Mouse (Mus musculus) cerebellum, adult 9-11 months (tissue): ENCODE measurements at regions not wholly inside any gene's neighbourhood (a gene's known extent, or its start where the extent isn't known, plus 50 kb on each side); places are given as distances from the start of the nearest gene placed in this dataset.
A peak's percentile ranks its signal among the peaks of the same experiment; 100 is the strongest.

Experiments used
- DNase-seq: peaks from one replicate; pipeline ENCODE4 v3.0.0; 2022

DNA sequence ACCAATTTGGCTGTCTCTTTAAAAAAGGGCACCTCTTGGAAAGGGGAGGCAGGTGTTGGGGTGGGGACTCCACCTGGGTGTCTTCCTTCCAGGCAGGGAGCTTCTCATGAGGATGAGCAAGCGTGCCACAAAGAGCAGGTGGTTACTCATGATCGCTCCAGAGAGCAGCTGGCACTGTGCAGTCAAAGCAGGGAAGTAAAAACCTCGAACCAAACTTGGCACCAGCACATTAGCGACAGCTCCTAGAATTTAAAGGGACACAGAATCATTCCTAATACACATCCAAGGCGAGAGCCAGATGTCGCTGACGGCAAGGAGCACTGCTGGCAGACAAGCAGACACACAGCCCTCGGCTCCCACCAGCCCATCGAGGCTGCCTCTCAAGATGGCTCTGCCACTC, 70.4 kb downstream of the Irx5 start:
- DNase-seq = peak; percentile 87

DNA sequence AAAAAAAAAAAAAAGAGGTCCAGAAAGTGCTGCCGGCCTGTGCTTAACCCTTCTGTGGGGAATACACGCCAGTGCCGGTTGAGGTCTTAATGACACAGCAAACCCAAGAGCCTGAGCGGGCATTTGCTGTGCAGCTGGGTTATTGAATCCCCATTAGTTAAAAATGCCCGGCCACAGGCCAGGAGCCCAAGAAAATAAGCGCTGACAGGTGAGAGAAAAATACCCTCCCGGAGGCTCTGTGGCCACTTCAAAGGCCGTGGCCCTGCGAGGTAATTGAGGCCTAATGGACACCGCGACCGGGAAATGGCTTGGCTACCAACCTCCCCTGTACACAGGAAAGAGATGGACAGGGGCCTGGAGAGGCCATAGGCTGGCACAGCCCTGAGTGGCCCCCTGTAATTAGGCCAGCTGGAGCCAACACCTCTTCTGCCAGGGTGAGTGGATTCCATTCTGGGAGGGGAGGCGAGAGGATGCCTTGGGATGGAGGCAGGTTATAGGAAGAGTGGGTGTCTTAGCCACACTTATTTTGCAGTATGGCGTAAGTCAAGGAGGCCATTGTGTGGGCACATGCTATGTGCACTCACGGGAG, 79.7 kb downstream of the Irx5 start:
- DNase-seq = no peak

DNA sequence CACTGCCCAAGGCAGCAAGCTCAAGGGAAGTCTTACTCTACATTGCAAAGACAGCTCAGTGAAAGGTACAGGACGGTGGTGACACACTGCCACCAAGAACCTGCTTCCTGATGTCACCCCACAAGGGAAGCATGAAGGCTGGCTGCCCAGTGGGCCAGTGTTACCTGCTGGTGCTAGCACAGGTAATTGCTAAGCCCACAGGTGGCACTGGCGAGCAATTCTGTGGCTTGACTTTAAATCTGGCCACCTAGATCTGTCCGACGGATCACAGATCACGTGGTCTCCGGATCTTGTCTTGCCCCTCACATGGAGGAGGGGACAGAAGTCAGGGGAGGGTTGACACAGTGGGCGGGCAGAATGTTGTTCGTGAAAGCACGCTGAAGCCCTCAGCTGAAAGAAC, 80.9 kb downstream of the Irx5 start:
- DNase-seq = no peak

DNA sequence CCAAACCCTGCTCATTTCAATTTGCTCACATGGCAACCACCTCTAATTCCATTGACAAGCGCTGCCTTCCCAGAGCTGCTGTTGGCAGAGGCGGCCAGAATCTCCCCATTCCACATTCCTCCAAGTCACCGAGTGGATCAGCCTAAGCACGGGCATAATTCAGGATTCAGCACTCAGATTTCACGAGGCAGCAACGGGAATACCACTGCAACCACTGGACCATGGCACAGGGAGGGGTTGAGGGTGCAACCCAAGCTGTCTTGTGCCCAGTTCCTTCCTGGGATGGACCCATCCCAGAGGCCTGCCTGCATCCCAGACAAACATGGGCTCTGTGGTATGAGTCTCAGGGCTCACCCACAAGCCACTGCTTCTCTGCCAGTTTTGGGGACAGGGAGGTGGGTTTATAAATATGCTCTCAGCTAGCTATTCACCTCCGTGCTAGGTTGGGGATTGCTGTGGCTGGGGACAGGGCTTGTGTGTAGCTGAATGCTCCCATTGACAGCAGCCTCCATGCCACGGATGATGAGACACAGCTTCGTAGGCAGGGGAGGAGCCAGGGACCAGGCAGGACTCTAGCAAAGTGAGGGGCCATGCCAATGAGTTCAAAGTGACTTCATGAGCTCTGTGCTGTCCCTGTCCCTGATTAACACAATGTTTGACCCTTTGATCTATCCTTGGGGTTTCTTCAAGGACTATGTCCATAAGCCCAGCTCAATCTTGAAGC, 82.5 kb downstream of the Irx5 start:
- no peak for DNase-seq

DNA sequence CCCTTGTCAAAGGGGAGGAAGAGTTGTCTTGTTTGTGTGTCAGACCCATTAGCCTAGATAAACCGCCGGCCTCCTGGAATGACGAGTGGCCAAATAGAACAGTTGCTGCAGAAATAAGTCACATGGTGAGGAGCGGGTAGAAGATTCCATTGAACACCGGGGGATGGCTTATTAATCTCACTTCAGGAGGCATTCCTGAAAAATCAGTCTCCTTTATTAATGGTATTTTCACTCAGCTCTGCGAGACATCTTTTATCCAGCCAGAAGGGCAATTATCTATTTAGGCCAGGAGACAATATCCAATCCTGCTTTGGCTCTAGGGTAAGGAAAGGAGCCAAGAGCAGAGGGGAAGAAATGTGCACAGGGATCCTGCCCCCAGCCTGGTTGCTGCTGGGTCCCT, 84.7 kb downstream of the Irx5 start:
- no peak for DNase-seq

- no peak for DNase-seq
These were observed 101.9 kb downstream of the Irx5 start for GRCm38 (mm10) chr8:92459291-92459690.

DNA sequence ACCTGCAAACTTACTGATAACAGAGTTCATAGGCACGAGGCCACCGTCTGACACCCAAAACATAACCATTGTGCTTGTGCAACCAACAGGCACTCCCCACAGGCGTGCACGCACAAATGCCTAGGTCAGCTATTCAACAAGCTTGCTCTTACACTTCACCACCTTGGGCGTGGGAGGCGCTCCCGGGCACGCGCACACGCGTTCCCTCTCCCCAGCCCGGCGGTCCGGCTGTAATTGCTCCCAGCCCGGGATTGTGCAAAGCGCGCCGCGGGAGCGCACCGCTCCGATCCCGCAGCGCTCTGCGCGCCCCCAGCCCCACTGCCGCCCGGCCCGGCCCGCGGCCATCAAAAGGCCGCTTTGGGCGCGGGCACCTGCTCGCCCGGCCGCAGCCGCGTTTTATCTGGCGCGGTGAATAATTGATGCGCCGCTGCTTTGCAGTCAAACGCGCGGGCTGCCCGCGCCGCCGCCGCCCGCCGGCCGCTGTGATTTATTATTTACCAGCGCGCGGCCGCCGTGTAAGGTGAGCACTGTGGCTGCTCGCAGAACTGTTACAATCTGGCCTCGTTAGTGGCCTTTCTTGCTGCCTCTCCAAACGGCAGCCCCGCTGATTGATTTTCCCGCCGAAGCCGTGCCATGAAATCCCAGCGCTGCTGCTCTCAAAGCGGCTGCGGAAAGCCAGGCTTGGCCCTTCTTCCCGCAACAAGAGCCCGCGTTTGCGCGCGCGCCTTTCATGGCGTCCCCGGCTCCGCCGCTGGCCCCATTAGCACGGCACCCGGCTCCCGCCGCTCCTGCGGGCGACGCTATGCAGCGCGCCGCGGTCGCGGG, 102.9 kb downstream of the Irx5 start:
- DNase-seq = no peak

DNA sequence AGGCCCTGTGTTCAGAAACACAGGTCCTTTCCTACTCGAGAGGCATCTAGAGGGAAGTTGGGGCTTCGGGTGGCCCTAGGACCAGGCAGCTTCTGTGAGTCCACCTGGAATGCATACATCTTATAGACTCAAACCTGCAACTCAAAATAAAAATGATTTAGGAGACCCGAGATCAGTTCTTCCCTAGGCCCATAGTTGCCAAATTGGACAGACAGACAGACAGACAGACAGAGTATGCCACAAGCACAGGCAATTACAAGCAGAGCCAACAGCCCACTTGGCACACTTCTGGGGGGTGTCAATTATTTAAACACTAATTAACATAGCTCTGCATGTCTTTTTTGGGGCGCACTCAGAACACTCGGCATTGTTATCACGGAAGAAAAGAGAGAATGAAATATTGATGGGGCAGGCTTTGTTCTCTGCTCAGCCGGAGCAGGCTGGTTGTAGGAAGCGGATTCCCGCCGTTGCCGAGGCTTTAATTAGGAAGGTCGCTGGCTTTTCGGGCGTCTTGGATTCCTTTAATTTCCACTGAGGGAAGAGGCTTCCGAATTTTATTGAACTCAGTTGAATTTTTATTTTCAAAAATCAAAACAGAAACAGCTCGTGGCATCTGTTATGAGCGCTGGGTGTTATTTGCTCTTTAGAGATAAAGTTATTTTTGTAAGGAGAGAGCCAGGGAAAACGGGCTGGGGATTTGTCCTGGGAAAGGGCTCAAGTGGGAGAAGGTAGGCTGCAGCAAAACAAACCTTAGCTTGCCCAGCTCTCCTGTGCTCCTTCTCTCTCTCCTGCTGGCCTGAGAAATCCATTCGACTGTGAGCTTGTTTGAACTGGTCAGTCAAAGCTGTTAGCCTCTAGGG, 111.9 kb downstream of the Irx5 start:
- DNase-seq = no peak

DNA sequence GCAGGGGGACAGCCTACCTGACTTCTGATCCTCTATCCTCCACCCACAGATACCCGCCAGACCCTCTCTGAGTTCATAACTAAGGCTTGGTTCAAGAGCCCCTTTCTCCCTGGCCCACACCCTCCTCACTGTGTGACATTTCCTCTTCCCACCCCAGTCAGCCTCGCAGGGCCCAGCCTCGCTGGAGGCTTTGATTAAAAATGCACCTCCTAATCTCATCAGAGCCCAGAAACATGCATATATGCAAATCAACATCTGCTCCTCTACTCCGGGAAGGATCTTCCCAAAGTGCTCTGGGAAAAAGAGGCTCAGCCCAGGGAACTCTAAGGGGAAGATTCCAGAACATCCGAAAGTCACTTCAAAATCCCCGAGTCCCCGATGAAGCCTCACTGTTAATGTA, 114.8 kb downstream of the Irx5 start:
- DNase-seq = no peak

GRCm38 (mm10) chr8:92472817-92473216, 115.4 kb downstream of the Irx5 start:
- no peak for DNase-seq

DNA sequence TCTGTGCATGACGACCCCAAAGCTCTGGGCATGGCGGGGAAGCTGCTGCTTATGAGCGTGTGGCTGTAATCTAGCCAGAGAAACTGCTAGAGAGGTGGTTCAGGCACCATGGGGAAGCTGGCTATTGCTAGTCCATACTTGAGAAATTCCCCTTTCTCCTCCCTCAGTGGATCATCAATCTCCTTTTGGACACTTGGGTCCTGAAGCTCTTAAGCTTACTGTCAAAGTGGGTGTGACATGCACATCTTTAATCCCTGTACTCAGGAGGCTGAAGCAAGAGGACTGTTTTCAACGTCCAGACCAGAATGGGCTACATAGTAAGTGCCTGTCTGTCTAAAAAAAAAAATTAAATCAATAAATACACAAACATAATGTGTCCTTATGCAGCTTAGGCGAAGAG, 125.0 kb downstream of the Irx5 start:
- no peak for DNase-seq

GRCm38 (mm10) chr8:92483055-92483765, 125.8 kb downstream of the Irx5 start:
- no peak for DNase-seq

DNA sequence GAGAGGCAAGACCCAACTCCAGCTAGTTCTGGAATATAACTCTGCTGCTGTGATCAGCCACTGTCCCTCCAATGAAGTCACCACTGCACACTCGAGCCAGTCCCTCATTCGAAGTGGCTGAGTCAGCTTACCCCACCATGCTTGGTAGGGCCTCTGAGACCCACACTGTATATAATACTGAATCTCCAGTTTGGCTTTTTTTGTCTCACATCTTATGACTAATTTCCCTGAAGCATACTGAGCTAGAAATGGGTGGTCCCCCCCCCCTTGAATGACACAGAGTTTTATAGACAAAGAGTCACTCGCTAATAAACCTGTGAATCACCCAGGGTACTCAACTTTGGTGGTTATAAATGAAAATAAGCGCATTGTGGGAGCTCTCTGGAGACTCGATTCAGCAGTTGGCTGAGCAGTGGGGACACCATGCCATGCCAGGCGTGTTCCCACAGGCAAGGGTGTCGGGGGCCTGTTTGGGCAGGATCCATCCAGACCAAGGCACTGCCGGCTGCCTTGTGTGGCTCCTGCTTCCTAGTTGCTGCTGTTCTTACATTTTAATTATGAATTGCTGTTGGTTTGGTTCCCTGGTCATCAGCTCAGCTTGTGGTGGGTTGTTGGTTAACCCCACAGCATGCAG, 131.2 kb downstream of the Irx5 start:
- no peak for DNase-seq

- DNase-seq = no peak
These were observed 134.1 kb downstream of the Irx5 start for GRCm38 (mm10) chr8:92491533-92491932.

- DNase-seq = no peak
These were observed 136.0 kb downstream of the Irx5 start for GRCm38 (mm10) chr8:92493403-92493802.

DNA sequence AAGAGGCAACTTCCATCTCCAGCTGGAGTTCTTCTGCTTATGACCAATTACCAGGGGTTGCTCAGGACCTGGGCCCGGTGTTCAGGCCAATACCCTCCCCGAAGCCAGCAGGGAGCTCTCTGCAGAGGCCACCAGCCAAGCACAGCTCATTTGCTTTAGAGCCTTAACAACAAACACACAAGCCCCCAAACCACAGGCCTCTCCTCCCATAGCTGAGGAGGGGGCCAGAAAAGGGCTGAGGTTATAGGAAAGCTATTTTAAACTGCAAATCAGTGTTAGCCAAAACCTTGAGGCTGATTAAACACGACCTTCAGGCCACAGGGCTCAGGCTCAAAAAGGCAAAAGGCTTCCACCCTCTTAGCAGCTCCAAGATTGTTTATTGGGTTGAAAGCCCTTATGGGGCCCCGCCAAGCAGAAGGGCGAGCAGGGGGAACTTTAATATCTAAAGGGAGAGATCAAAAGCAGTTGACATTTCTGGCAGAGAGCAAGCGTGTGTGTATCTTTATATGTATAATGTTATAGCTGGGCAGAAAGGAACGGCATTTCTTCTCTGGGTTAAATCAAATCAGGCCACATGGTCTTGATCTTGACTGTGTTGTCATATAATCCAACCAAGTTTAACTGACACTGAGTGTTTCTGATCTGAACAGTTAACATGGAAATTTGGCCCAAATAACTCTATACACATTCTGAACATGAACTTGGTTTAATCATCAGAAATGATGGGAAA, 148.3 kb downstream of the Irx5 start:
- no peak for DNase-seq

GRCm38 (mm10) chr8:92506436-92506835, 149.0 kb downstream of the Irx5 start:
- no peak for DNase-seq

- DNase-seq = no peak
These were observed 149.5 kb downstream of the Irx5 start for GRCm38 (mm10) chr8:92506906-92507305.

- DNase-seq = no peak
These were observed 158.0 kb downstream of the Irx5 start for GRCm38 (mm10) chr8:92515385-92515784.

DNA sequence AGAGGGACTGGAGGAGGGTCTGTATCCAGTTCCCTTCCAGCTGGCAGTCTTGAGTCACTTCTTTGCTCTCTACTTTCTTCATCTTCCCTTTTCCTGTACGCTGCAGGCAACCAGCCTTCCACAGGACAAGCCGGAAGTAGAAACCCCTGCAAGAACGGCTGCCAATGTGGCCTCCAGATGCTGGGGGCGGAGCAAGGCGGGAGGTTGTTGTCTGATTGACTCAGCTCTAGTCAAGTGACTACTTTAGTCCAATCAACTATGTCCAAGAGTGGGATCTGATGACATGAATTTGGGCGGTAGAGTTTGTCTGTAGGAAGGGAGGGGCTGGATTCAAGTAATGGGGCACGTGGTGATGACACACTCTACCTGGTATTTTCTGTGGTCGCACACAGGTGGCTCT, 156.1 kb upstream of the Irx6 start:
- DNase-seq = no peak

DNA sequence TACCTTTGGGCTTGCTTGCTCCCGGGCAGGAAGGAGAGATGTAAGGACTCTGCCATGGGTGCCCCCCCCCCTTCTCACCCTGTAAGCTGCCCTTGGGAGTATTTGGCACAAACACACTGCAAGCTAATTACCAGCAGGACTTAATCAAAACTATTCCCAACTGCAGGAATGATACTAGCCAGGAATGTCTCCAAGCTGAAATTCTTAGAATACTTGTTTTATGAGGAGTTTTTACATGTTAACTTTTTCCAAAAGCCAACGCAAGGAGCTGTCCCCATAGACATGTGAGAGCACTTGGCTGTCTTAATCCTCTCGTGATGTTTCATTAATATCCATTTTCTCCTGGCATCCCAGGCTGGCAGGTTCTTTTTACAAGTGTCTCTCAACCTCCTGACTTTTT, 155.6 kb upstream of the Irx6 start:
- DNase-seq = no peak
